Mouse (Mus musculus) ES-E14 (cell line): Measurements from ENCODE around the gene Ahdc1. TPM values are rescaled to one million over a fixed set of nuclear protein-coding genes. Genes with fewer than 3 reads are reported as not detected.

Experiments used
- DNase-seq: peaks from one replicate; pipeline ENCODE4 v3.0.0-alpha.2; 2013; ENCODE audit warnings: low read depth, low spot score
- H3K27ac ChIP-seq: 2 replicates; pipeline ENCODE4 v1.5.1; 2012; ENCODE audit warnings: low read depth, mild to moderate bottlenecking, low read length, moderate library complexity, mixed read lengths; ENCODE audit not compliant: poor library complexity, insufficient read depth, severe bottlenecking
- H3K36me3 ChIP-seq: 2 replicates; pipeline ENCODE4 v1.6.1; 2012; ENCODE audit warnings: mild to moderate bottlenecking, low read length, moderate library complexity, mixed read lengths; ENCODE audit not compliant: control insufficient read depth, poor library complexity, insufficient read depth, severe bottlenecking
- H3K4me1 ChIP-seq, 2 experiments: fragments of 150-350 bp in 1 of 2; sonication (generic) in 1 of 2; 2 replicates each; pipeline ENCODE4 v1.6.1; 2012; ENCODE audit warnings: low read length in 2 of 2, mild to moderate bottlenecking in 1 of 2, mixed read lengths in 1 of 2; ENCODE audit not compliant: control insufficient read depth in 2 of 2, insufficient read depth in 2 of 2, poor library complexity in 1 of 2
- H3K4me3 ChIP-seq, 2 experiments: fragments of 150-350 bp in 1 of 2; sonication (generic) in 1 of 2; 2 replicates each; pipeline ENCODE4 v1.5.1; 2012; ENCODE audit warnings: low read length in 2 of 2, low read depth in 1 of 2, mild to moderate bottlenecking in 1 of 2, mixed read lengths in 1 of 2; ENCODE audit not compliant: insufficient read depth in 1 of 2, poor library complexity in 1 of 2, severe bottlenecking in 1 of 2
- H3K9ac ChIP-seq: 2 replicates; pipeline ENCODE4 v1.6.1; 2012; ENCODE audit warnings: low read depth, mild to moderate bottlenecking, low read length, mixed read lengths; ENCODE audit not compliant: poor library complexity, insufficient read depth, severe bottlenecking
- H3K9me3 ChIP-seq: fragments of 150-350 bp; sonication (generic); 2 replicates; pipeline ENCODE4 v1.6.1; 2012; ENCODE audit warnings: low read depth, mild to moderate bottlenecking, low read length; ENCODE audit not compliant: control insufficient read depth, insufficient read depth
- CHD2 ChIP-seq: IDR thresholded peaks from 2 replicates; pipeline ENCODE4 v1.6.1; 2014; ENCODE audit warnings: mild to moderate bottlenecking, low read depth, low read length, inconsistent platforms
- HCFC1 ChIP-seq: IDR thresholded peaks from 2 replicates; pipeline ENCODE4 v1.6.1; 2012; ENCODE audit warnings: low read length, inconsistent platforms, borderline replicate concordance; ENCODE audit not compliant: insufficient read depth
- MAFK ChIP-seq: IDR thresholded peaks from 2 replicates; pipeline ENCODE4 v1.6.1; 2014; ENCODE audit warnings: mild to moderate bottlenecking, low read depth, low read length, inconsistent platforms; ENCODE audit not compliant: insufficient read depth
- ZC3H11A ChIP-seq: IDR thresholded peaks from 2 replicates; pipeline ENCODE4 v1.6.1; 2012; ENCODE audit warnings: low read depth, mild to moderate bottlenecking, inconsistent platforms, low read length, borderline replicate concordance
- ZNF384 ChIP-seq: IDR thresholded peaks from 2 replicates; pipeline ENCODE4 v1.6.1; 2012; ENCODE audit warnings: low read depth, low read length, inconsistent platforms
- in situ Hi-C, 2 experiments: fragments of 600-800 bp; cut with MboI; formaldehyde crosslinking; loops; one replicate each; pipeline ENCODE4 v1.15.1; 2025; ENCODE audit warnings: low sequenced_read_pairs in 2 of 2, inconsistent platforms in 1 of 2; ENCODE audit not compliant: unreplicated experiment in 2 of 2
- total RNA-seq: library from RNA; depleted of rRNA; stranded (reverse); fragments of 300-350 nt; gene quantifications from 2 replicates; pipeline ENCODE4 v1.2.3, GENCODE M21; 2012

The Ahdc1 gene
- total RNA-seq, 1 experiment = 61.8 TPM

GRCm38 (mm10) chr4:133117556-133118411, 106.7 kb downstream of the Ahdc1 start:
- Histone ChIP-seq H3K4me1 (peaks cover 14 to 37% of the 10 kb centered on the region in 2 experiments), H3K9ac (peak overlapping the region; percentile 82; the same call in 1 of the 2 replicates), H3K9me3 (no peaks in the 10 kb centered on the region), H3K36me3 (no peaks in the 10 kb centered on the region), H3K4me3 (peak overlapping the region; percentile 23 to 70; a peak in 3 of 4 replicates), H3K27ac (peak overlapping the region; percentile 100)
- in situ Hi-C loops = no loop called here
- no peak for DNase-seq
- TF ChIP-seq MAFK (no peak), ZNF384 (peak; percentile 76), CHD2 (no peak), ZC3H11A (no peak)

GRCm38 (mm10) chr4:133118775-133119375, 107.8 kb downstream of the Ahdc1 start:
- no peaks in the 10 kb centered on the region for H3K9me3 ChIP-seq
- H3K27ac ChIP-seq = peak overlapping the region; percentile 100; the same call in 1 of the 2 replicates
- H3K9ac ChIP-seq = peak overlapping the region; percentile 42; the same call in 1 of the 2 replicates
- H3K4me1 ChIP-seq = peaks cover 8 to 31% of the 10 kb centered on the region in 2 experiments; a peak in 3 of 4 replicates
- DNase-seq = no peak
- TF ChIP-seq CHD2 = no peak
- no peak for TF ChIP-seq ZC3H11A
- no peak for TF ChIP-seq MAFK
- TF ChIP-seq ZNF384 = no peak
- in situ Hi-C loops = no loop called here
- H3K36me3 ChIP-seq = no peaks in the 10 kb centered on the region
- H3K4me3 ChIP-seq = peak overlapping the region in 1 of 2 experiments; percentile 24; a peak in 1 of 4 replicates

GRCm38 (mm10) chr4:133119579-133119978, 108.5 kb downstream of the Ahdc1 start:
- no peak for TF ChIP-seq HCFC1
- TF ChIP-seq CHD2 = no peak
- TF ChIP-seq ZNF384 = no peak
- TF ChIP-seq ZC3H11A = no peak
- TF ChIP-seq MAFK = no peak
- Histone ChIP-seq H3K4me1 (peaks cover 7 to 31% of the 10 kb centered on the region in 2 experiments; a peak in 3 of 4 replicates), H3K27ac (peak overlapping the region; percentile 100), H3K4me3 (no peak overlapping the region; a peak in 1 of 4 replicates), H3K9me3 (no peaks in the 10 kb centered on the region), H3K9ac (peak overlapping the region; percentile 61; the same call in 1 of the 2 replicates), H3K36me3 (no peaks in the 10 kb centered on the region; the same call in 1 of the 2 replicates)
- DNase-seq = no peak
- in situ Hi-C loops = no loop called here

GRCm38 (mm10) chr4:133120833-133121321, 109.8 kb downstream of the Ahdc1 start:
- TF ChIP-seq MAFK = no peak
- TF ChIP-seq ZNF384 = no peak
- no peak for TF ChIP-seq HCFC1
- no peak for TF ChIP-seq CHD2
- no peak for TF ChIP-seq ZC3H11A
- no peaks in the 10 kb centered on the region; the same call in 1 of the 2 replicates for H3K36me3 ChIP-seq
- in situ Hi-C loops = no loop called here
- DNase-seq = no peak
- peaks cover 6 to 27% of the 10 kb centered on the region in 2 experiments; a peak in 3 of 4 replicates for H3K4me1 ChIP-seq
- H3K27ac ChIP-seq = peak overlapping the region; percentile 100
- no peak overlapping the region for H3K4me3 ChIP-seq
- H3K9ac ChIP-seq = peak overlapping the region; percentile 29; the same call in 1 of the 2 replicates
- no peaks in the 10 kb centered on the region for H3K9me3 ChIP-seq
